Mouse (Mus musculus) layer of hippocampus, postnatal 25 days (tissue): ENCODE results near the gene Gm10801. TPM values are rescaled to one million over a fixed set of nuclear protein-coding genes. Genes with fewer than 3 reads are reported as not detected.
"Not testable (repeated sequence)": the region's sequence is repeated elsewhere in the genome, so short reads cannot be mapped to it uniquely, and the experiment has no call there.

Experiments
- DNase-seq, 2 experiments: peaks; one replicate each; pipeline ENCODE4 v3.0.0; 2022; ENCODE audit warnings: mixed read lengths in 2 of 2, low spot score in 1 of 2; ENCODE audit errors: extremely low spot score in 1 of 2
- total RNA-seq, 2 experiments: library from RNA; stranded (reverse); gene quantifications; 2 replicates each; pipeline ENCODE4 v1.2.3; 2021

Gm10801 gene
- total RNA-seq = not detected

- DNase-seq = not testable (repeated sequence)
Measured at GRCm38 (mm10) chr2:98661937-98662336, at the start of gene Gm10801. Gene Gm10801, plus strand, starts transcription at chr2:98662237.

- DNase-seq = not testable (repeated sequence)
Measured at GRCm38 (mm10) chr2:98667201-98667600, 5.2 kb downstream of the Gm10801 start, which contains the start of gene Gm10800. Gene Gm10800, minus strand, starts transcription at chr2:98667301.

DNA sequence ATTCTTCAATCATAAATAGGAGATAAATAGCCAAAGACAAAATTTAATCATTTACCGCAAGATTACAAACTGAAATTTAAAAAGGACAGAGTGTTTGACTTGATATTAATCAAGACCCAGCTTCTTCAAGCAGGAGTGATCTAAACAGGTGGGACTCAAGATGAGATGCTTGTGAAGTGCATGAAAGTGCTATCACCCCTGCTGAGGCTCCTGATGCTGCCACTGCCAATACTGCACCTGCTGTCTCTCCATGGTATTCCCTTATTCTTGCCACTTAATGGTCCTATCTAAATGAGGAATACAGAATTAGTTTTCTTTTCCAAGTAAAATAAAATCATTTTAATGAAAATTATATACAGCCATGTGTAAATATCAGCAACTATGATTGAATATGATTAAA is 35.5 kb downstream of the Gm10801 start:
- DNase-seq = no peak

Other genes with a start within 250 kb of the Gm10801 start
- gene Gm10800, start 5.1 kb downstream of the Gm10801 start, total RNA-seq = under 1 TPM in 1 of 2 experiments, not detected in 1; 0.59 TPM